In genomic region chr3:32365546-32366245, GRCm38 (mm10) we compare ENCODE assay signal across 8 mouse cellular contexts. TPM values are rescaled to one million over a fixed set of nuclear protein-coding genes. Genes with fewer than 3 reads are reported as not detected.
DNase-seq lines count a peak whose midpoint lies in the region; ATAC-seq and TF ChIP-seq lines count a peak whose summit lies in the region.

Zmat3 (minus strand) TSS chr3:32366014.

- peaks cover 13% of the 10 kb centered on the region for H3K4me1 ChIP-seq in forebrain, embryonic 16.5 days (replicated peaks; ENCODE audit: control insufficient read depth, insufficient read depth, low read length)
- H3K4me1 ChIP-seq in lung, embryonic 14.5 days (ENCODE audit: insufficient read depth): peaks cover 8% of the 10 kb centered on the region; the same call in 1 of the 2 replicates

- ATAC-seq in forebrain, embryonic 16.5 days: peak; percentile 89
- ATAC-seq in lung, embryonic 14.5 days (ENCODE audit: insufficient read depth): peak; percentile 79
- peak; percentile 33; the same call in 1 of the 2 replicates for ATAC-seq in neutrophil, adult 5-6 weeks (ENCODE audit: extremely low read depth, insufficient number of reproducible peaks, low FRiP score, poor library complexity, severe bottlenecking)

- H3K36me3 ChIP-seq in forebrain, embryonic 16.5 days (ENCODE audit: control insufficient read depth, insufficient read depth): no peaks in the 10 kb centered on the region
- H3K36me3 ChIP-seq in lung, embryonic 14.5 days (ENCODE audit: insufficient read depth): no peaks in the 10 kb centered on the region

- DNase-seq in ES-CJ7 (ENCODE audit: low read depth, low spot score): peak; percentile 86
- DNase-seq in cerebellum, adult 11-12 months: peak; percentile 89
- DNase-seq in heart, postnatal 36 days: peak; percentile 86 to 89
- DNase-seq in layer of hippocampus, adult 8-10 months (ENCODE audit: low spot score in 2 of 2): peak; percentile 71 to 80
- DNase-seq in lung, embryonic 14.5 days: peak; percentile 79
- peak; percentile 67 for DNase-seq in testis, postnatal 14 days (ENCODE audit: low spot score)

- no peak for TF ChIP-seq CTCF in lung, embryonic 14.5 days (IDR thresholded peaks at IDR 0.05; ENCODE audit: low read depth)

- WGBS in forebrain, embryonic 16.5 days: 4% methylated on average over 29 of the region's 48 CpGs
- WGBS in lung, embryonic 14.5 days: 2% methylated on average over 36 of the region's 48 CpGs

- peak within 1 kb of the TSS; percentile 85 for H3K4me2 ChIP-seq in forebrain, embryonic 16.5 days (ENCODE audit: low read length)
- peak within 1 kb of the TSS; percentile 89 for H3K4me2 ChIP-seq in lung, embryonic 14.5 days

- H3K27ac ChIP-seq in forebrain, embryonic 16.5 days (ENCODE audit: low read length): peak within 1 kb of the TSS; percentile 85
- peak within 1 kb of the TSS; percentile 46; the same call in 1 of the 2 replicates for H3K27ac ChIP-seq in lung, embryonic 14.5 days (ENCODE audit: low read depth)

- peak within 1 kb of the TSS; percentile 87 for H3K9ac ChIP-seq in forebrain, embryonic 16.5 days (replicated peaks; ENCODE audit: low read depth, low read length)
- H3K9ac ChIP-seq in lung, embryonic 14.5 days: peak within 1 kb of the TSS; percentile 74

- peak within 1 kb of the TSS; percentile 83 for H3K4me3 ChIP-seq in forebrain, embryonic 16.5 days (replicated peaks; ENCODE audit: low read length)
- peak within 1 kb of the TSS; percentile 81 for H3K4me3 ChIP-seq in lung, embryonic 14.5 days (ENCODE audit: low read depth, low read length)

- no peaks in the 10 kb centered on the region for H3K9me3 ChIP-seq in forebrain, embryonic 16.5 days (ENCODE audit: control insufficient read depth, low read length)
- no peaks in the 10 kb centered on the region for H3K9me3 ChIP-seq in lung, embryonic 14.5 days (ENCODE audit: low read depth, low read length)

- intact Hi-C loops in heart, postnatal 36 days (cut with DNase I): loop anchor here (2.0 kb wide), 1 partner anchor 31 kb away; the partner anchor contains the start of gene Pik3ca

- no peaks in the 10 kb centered on the region for H3K27me3 ChIP-seq in forebrain, embryonic 16.5 days (replicated peaks; ENCODE audit: control insufficient read depth, insufficient read depth, low read length)
- no peaks in the 10 kb centered on the region; the same call in 1 of the 2 replicates for H3K27me3 ChIP-seq in lung, embryonic 14.5 days (ENCODE audit: insufficient read depth, low read length)

RNA-seq across cellular contexts. Expression of gene Zmat3, which starts in this region (rescaled TPM):
- polyA plus RNA-seq in forebrain, embryonic 16.5 days (2015; fragmentation: Nextera tagmentation; extraction: Ambion mirVana): 5.3 and 6.7 TPM in 2 replicates
- total RNA-seq in heart, postnatal 36 days (2021): 1 to 10 TPM; 6.1 to 6.4 TPM
- 10 to 100 TPM; 56.5 to 67.2 (median 59.4) TPM for total RNA-seq in layer of hippocampus, adult 8-10 months (2022)
- polyA plus RNA-seq in lung, embryonic 14.5 days (2014; fragmentation: Nextera tagmentation; extraction: Ambion mirVana): 4.9 and 5.2 TPM in 2 replicates
- total RNA-seq in neutrophil, adult 5-6 weeks (2017): 1.2 and 2.0 TPM in 2 replicates

Comparison
In these comparisons a context has a peak if more than half of its experiments do, and no peak if none do; other contexts are left out.
1. Peak in every context shown above with its lines: DNase-seq, ATAC-seq, H3K4me3 ChIP-seq and H3K27ac ChIP-seq.
2. RNA of gene Zmat3 (total RNA-seq): 56.5 to 67.2 TPM in layer of hippocampus, adult 8-10 months; 6.1 to 6.4 TPM in heart, postnatal 36 days and 1.2 to 2.0 TPM in neutrophil, adult 5-6 weeks; every median in the first group is over 4 times any median in the second.
3. ATAC-seq: peak in every context shown above with its lines; median percentile 89 in forebrain, embryonic 16.5 days; 79 in lung, embryonic 14.5 days; 33 in neutrophil, adult 5-6 weeks.